Mouse (Mus musculus) bone marrow, adult 2 months (tissue): Measurements from ENCODE around the gene Grm6.

Source experiments
- CTCF ChIP-seq: fragments of 200-500 bp; IDR thresholded peaks from 2 replicates; pipeline ENCODE4 v1.5.1; 2011; ENCODE audit warnings: low read length, control low read depth; ENCODE audit not compliant: control insufficient read depth, insufficient read depth
- POLR2A ChIP-seq: fragments of 200-500 bp; IDR thresholded peaks from 2 replicates; pipeline ENCODE4 v1.6.1; 2011; ENCODE audit warnings: low read depth, mild to moderate bottlenecking, control low read depth, low read length, borderline replicate concordance; ENCODE audit not compliant: control insufficient read depth

DNA sequence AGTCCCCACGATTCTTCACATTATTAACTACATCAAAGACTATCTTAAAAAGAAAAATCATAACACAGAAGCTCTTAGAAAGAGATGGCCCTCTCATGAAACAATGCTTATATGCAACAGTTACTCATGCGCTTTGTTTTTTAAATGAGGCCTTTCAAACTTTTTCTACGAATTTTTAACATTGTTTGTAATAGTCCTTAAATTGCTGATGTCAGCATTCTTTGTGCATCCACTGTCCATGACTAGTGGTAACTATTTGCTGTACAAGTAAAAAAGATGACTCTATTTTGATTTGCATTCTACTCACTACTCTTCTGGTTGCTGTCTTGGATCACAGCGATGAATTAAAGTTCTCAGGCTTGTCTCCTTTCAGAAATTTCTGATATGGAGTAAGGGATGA lies 36.3 kb upstream of the Grm6 start:
- no peak for TF ChIP-seq CTCF
- no peak for TF ChIP-seq POLR2A
